Mouse (Mus musculus) kidney, postnatal 0 days (tissue): ENCODE results near the gene Zw10. TPM values are rescaled to one million over a fixed set of nuclear protein-coding genes. Genes with fewer than 3 reads are reported as not detected.

Experiments
- ATAC-seq: fragments of 200-750 bp; cut with Nextera tagmentation; replicated peaks from 2 replicates; pipeline ENCODE4 v1.8.0; 2017; ENCODE audit warnings: low read depth, moderate number of reproducible peaks, moderate TSS enrichment, moderate library complexity; ENCODE audit not compliant: low FRiP score
- DNase-seq: peaks from one replicate; pipeline ENCODE4 v3.0.0-alpha.2; 2016; ENCODE audit warnings: low spot score
- H3K27ac ChIP-seq: fragments of 300-500 bp; sonication (generic); 2 replicates; pipeline ENCODE4 v1.5.1; 2014; ENCODE audit warnings: mild to moderate bottlenecking
- H3K27me3 ChIP-seq: fragments of 300-500 bp; sonication (generic); 2 replicates; pipeline ENCODE4 v1.6.1; 2014; ENCODE audit warnings: low read length, mixed read lengths; ENCODE audit not compliant: insufficient read depth
- H3K36me3 ChIP-seq: fragments of 300-500 bp; sonication (generic); 2 replicates; pipeline ENCODE4 v1.6.1; 2014; ENCODE audit warnings: low read length, mixed read lengths; ENCODE audit not compliant: insufficient read depth
- H3K4me1 ChIP-seq: fragments of 300-500 bp; sonication (generic); replicated peaks from 2 replicates; pipeline ENCODE4 v1.6.1; 2014; ENCODE audit warnings: antibody characterized with exemption, low read length, mixed read lengths; ENCODE audit not compliant: insufficient read depth
- H3K4me2 ChIP-seq: fragments of 300-500 bp; sonication (generic); 2 replicates; pipeline ENCODE4 v1.6.1; 2014; ENCODE audit warnings: mild to moderate bottlenecking, low read length, moderate library complexity, mixed read lengths
- H3K4me3 ChIP-seq: fragments of 300-500 bp; sonication (generic); replicated peaks from 2 replicates; pipeline ENCODE4 v1.5.1; 2014; ENCODE audit warnings: low read depth, low read length
- H3K9ac ChIP-seq: fragments of 300-500 bp; sonication (generic); 2 replicates; pipeline ENCODE4 v1.6.1; 2014; ENCODE audit warnings: low read depth, low read length
- H3K9me3 ChIP-seq: fragments of 300-500 bp; sonication (generic); replicated peaks from 2 replicates; pipeline ENCODE4 v1.6.1; 2016; ENCODE audit warnings: low read length, inconsistent platforms, mixed read lengths
- CTCF ChIP-seq: IDR thresholded peaks from 2 replicates; pipeline ENCODE4 v1.5.1; 2016; ENCODE audit warnings: antibody characterized with exemption, low read depth, mild to moderate bottlenecking, moderate library complexity
- WGBS: fragments of 180-500 bp; shearing (Covaris S2); extraction: QIAGEN DNeasy Blood & Tissue Kit; methylation state at CpG from one replicate; pipeline ENCODE4 v1.1.7; 2014; 5-methylcytosine and 5-hydroxymethylcytosine counted together
- polyA plus RNA-seq: library from polyadenylated mRNA; unstranded; fragments of >200 nt; fragmentation: Nextera tagmentation; extraction: Ambion mirVana; gene quantifications from 2 replicates; pipeline ENCODE4 v1.2.1, GENCODE M21; 2015

The Zw10 gene
- polyA plus RNA-seq, 1 experiment from 2014 or later, result 19.1 TPM

DNA sequence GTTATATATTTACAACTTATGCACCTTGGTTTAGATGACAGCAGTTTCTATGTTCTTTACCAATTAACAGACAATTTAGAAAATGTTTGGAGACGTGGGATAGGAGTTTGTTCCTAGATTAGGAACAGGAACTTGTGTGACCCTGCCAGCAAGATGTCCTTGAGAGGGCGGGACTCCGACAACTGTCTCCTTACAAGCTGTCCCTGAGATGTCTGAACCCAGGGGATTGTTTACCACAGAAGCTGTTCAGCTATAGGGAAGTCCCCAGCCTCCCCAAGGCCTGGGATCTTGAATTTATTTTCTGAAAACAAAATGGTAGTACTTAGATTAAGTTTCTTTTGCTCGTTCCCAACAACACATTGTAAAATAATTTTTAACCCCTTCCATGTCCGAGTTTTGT, 4.5 kb upstream of the Zw10 start:
- DNase-seq (no peak), ATAC-seq (no peak)
- H3K36me3 ChIP-seq, result no peaks in the 10 kb centered on the region
- H3K9me3 ChIP-seq, result no peaks in the 10 kb centered on the region
- H3K27ac ChIP-seq, result no peak overlapping the region
- 69% methylated on average over 5 of the region's 5 CpGs for WGBS
- H3K9ac ChIP-seq, result no peak overlapping the region
- no peaks in the 10 kb centered on the region for H3K27me3 ChIP-seq
- H3K4me3 ChIP-seq, result no peak overlapping the region
- TF ChIP-seq CTCF, result no peak
- no peak overlapping the region for H3K4me2 ChIP-seq
- H3K4me1 ChIP-seq, result no peaks in the 10 kb centered on the region

DNA sequence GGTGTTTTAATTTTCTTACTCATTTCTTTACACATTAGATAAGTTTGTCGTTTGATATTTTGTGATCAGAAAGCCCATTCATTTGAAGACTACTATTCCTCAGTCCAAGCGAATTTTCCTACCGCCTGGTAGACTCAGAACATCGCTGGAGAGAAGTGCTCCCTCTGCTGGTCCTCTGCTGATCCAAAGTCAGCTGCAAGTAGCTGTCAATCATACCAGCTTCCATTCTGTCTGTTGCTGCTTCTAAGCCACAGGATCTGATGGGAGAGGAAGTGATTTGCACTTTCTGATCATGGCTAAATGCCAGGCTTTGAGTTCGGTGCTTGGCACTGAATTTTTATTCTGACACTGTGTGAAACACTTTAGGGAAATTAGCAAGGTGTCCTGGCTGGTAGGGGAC, 4.1 kb upstream of the Zw10 start:
- peaks cover 4% of the 10 kb centered on the region; the same call in 1 of the 2 replicates for H3K4me1 ChIP-seq
- no peaks in the 10 kb centered on the region for H3K36me3 ChIP-seq
- ATAC-seq (no peak), DNase-seq (peak; percentile 72)
- no peak overlapping the region for H3K4me3 ChIP-seq
- H3K27ac ChIP-seq, result no peak overlapping the region
- no peaks in the 10 kb centered on the region for H3K27me3 ChIP-seq
- H3K4me2 ChIP-seq, result no peak overlapping the region
- peak; percentile 82 for TF ChIP-seq CTCF
- WGBS, result 15% methylated on average over 5 of the region's 5 CpGs
- no peaks in the 10 kb centered on the region for H3K9me3 ChIP-seq
- H3K9ac ChIP-seq, result no peak overlapping the region

DNA sequence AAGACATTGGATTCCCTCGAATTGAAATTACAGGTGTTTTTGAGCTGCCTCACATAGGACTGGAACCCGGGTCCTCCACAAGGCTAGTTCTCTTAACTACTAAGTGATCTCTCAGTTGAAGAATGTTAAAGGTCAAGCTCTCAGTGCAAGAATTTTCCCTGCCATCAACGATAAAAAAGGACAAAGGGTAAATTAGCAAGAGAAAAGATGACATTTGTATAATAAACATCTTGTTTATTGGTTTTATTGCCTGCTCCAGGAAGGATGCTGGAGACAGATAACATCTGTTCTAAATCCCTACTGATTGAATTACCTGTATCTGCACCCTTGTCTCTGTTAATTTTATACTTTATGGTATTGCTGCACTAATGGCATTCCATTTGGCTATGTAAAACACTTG, 1.4 kb upstream of the Zw10 start:
- 69% methylated on average over 3 of the region's 3 CpGs for WGBS
- peaks cover 8% of the 10 kb centered on the region; the same call in 1 of the 2 replicates for H3K4me1 ChIP-seq
- no peak overlapping the region for H3K4me3 ChIP-seq
- no peak for ATAC-seq
- 0 out of 2 replicates have a peak, but pooled peaks cover 4% of the 10 kb centered on the region for H3K36me3 ChIP-seq
- H3K9me3 ChIP-seq, result no peaks in the 10 kb centered on the region
- TF ChIP-seq CTCF, result no peak
- H3K9ac ChIP-seq, result no peak overlapping the region
- H3K27ac ChIP-seq, result no peak overlapping the region
- DNase-seq, result no peak
- H3K4me2 ChIP-seq, result no peak overlapping the region
- H3K27me3 ChIP-seq, result no peaks in the 10 kb centered on the region

DNA sequence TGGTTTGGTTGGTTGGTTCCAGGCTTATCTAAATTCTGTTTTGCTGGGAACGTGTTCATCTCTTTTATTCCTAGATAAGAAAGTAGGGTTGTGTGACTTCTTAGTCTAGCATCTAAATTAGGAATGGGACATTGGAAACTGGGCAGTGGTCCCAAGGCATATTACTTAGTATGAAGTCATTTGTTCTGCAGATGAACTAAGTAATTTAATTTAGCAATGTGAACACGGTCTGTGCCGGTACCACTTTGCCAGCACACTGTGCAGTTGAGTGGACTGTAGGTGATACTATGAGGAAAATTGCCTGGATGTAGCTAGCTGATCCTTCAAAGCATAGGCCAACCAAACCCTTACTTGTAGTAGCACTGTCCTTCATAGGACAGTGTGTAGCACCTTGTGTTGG, 21.4 kb downstream of the Zw10 start:
- 91% methylated on average over 3 of the region's 3 CpGs for WGBS
- no peaks in the 10 kb centered on the region for H3K9me3 ChIP-seq
- H3K9ac ChIP-seq, result no peak overlapping the region
- no peak for ATAC-seq
- H3K4me2 ChIP-seq, result no peak overlapping the region
- no peak overlapping the region for H3K4me3 ChIP-seq
- H3K4me1 ChIP-seq, result no peaks in the 10 kb centered on the region
- H3K27ac ChIP-seq, result no peak overlapping the region
- no peak for DNase-seq
- TF ChIP-seq CTCF, result no peak
- no peaks in the 10 kb centered on the region for H3K27me3 ChIP-seq
- peaks cover 40% of the 10 kb centered on the region for H3K36me3 ChIP-seq

DNA sequence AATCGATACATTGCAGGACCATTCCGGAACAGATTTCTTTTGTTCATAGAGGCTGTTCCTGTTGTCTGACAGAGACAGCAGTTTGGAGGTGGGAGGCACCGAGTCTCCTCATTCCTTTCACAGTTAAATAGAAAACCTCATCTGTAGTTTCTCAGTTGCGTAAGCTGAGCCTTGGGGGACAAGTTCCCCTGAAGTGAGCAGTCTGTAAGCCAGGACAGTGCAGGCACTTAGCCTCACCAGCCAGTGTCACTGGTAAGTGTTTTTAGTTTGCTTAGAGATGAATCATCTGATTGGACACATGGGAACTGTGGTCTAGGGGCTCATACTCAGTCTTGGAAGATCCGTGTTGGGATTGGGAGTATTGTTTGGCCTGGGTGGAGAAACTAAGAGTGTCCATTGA, 25.7 kb downstream of the Zw10 start, which contains the start of gene Tmprss5:
Tmprss5 (plus strand) TSS at position 154 of the 400 bp plus-strand sequence.
- 50% methylated on average over 5 of the region's 5 CpGs for WGBS
- no peak for ATAC-seq
- no peak for TF ChIP-seq CTCF
- Histone ChIP-seq H3K27me3 (no peaks in the 10 kb centered on the region), H3K36me3 (peaks cover 16% of the 10 kb centered on the region), H3K4me2 (no peak within 1 kb of the TSS), H3K27ac (no peak within 1 kb of the TSS), H3K4me1 (no peaks in the 10 kb centered on the region), H3K9ac (no peak within 1 kb of the TSS), H3K4me3 (no peak within 1 kb of the TSS), H3K9me3 (no peaks in the 10 kb centered on the region)
- peak; percentile 21 for DNase-seq

DNA sequence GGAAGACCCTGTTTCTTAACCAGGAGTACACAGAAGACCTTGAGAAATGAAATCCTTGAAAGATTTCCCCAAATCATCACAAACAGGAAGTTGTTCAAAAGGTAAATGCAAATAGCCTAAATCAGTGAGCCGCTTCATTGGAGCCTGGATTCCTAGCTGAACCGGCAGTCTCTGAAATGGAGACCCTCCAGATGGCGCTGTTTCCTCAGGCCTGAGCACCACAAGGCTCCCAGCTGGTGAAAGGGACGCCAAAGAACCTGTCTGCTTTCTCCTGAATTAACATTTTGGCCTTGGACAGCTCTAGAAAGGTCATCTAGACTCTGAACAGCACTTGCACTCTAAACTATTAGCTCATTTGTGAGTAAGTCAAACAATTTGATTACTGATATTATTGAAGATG, 26.1 kb downstream of the Zw10 start:
- peak; percentile 94 for TF ChIP-seq CTCF
- H3K4me1 ChIP-seq, result no peaks in the 10 kb centered on the region
- no peak overlapping the region for H3K9ac ChIP-seq
- H3K27me3 ChIP-seq, result no peaks in the 10 kb centered on the region
- H3K9me3 ChIP-seq, result no peaks in the 10 kb centered on the region
- WGBS, result 10% methylated on average over 4 of the region's 4 CpGs
- H3K4me2 ChIP-seq, result no peak overlapping the region
- ATAC-seq (no peak), DNase-seq (peak; percentile 89)
- no peak overlapping the region for H3K4me3 ChIP-seq
- H3K36me3 ChIP-seq, result peaks cover 16% of the 10 kb centered on the region
- no peak overlapping the region for H3K27ac ChIP-seq

DNA sequence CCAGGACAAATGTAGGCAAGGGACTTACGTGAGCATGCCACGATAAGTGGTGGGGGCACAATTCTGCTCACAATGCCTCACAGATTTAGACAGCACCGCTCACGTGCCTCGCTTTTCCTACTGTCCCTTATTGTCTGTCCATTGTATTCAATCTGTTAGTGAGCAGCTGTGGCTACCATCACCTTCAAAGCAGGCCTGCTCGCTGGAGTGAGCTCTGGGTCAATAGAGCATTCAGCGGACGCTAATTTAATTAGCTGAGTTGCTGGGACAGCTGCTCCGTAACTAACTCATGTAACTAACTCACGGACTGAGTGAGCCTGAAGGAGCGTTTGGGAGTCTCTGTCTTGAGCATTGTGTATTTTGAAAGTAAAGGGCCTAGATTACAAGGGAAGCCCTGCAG, 31.9 kb downstream of the Zw10 start:
- WGBS, result 39% methylated on average over 11 of the region's 11 CpGs
- Histone ChIP-seq H3K27ac (no peak overlapping the region), H3K27me3 (no peaks in the 10 kb centered on the region), H3K9me3 (no peaks in the 10 kb centered on the region), H3K9ac (no peak overlapping the region), H3K4me2 (no peak overlapping the region), H3K4me3 (no peak overlapping the region), H3K4me1 (no peaks in the 10 kb centered on the region), H3K36me3 (no peaks in the 10 kb centered on the region)
- ATAC-seq (no peak), DNase-seq (peak; percentile 41)
- TF ChIP-seq CTCF, result no peak
